9 mouse cellular contexts compared by ENCODE assay signal in the genomic region with DNA sequence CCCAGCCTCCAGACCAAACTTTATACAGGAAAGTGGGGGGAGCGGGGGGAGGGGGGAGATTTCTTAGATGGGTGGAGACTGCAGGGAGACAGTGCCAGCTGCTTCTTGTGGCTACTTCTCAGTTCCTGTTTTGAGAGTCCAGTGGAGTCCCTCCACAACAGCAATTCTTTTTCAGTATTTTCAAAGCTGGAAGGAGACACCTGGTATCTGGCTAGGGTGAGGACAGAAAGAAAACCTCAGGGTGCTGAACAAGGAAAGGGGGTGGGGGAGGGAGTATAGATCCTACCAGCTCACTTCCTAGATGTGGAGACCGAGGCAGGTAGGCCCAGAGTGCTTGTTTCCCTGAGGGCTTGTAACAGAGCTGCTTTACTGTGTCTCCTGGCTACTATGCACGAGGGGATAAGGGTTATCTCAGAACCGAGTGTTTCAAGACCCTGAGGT. TPM values are rescaled to one million over a fixed set of nuclear protein-coding genes. Genes with fewer than 3 reads are reported as not detected.
DNase-seq lines count a peak whose midpoint lies in the region; ATAC-seq and TF ChIP-seq lines count a peak whose summit lies in the region.
"Had no signal": no experiment of that assay in that cellular context is flagged by ENCODE, and none has a peak within 500 bp of the region (broad histone marks: within the 10 kb centered on the region; RNA-seq: fewer than 3 reads in every experiment).

No protein-coding gene starts in this region.

- H3K4me1 ChIP-seq in heart, embryonic 11.5 days (ENCODE audit: control insufficient read depth, insufficient read depth, low read length) = peaks cover 9% of the 10 kb centered on the region
- H3K4me1 ChIP-seq in thymus, adult 2 months (replicated peaks; ENCODE audit: control insufficient read depth, insufficient read depth, low read length) = peaks cover 12% of the 10 kb centered on the region
- peaks cover 16% of the 10 kb centered on the region for H3K4me1 ChIP-seq in limb, embryonic 13.5 days
- H3K4me1 ChIP-seq in stomach, postnatal 0 days (replicated peaks; ENCODE audit: control insufficient read depth, insufficient read depth) = no peaks in the 10 kb centered on the region

- WGBS in heart, embryonic 11.5 days (ENCODE audit: insufficient replicate concordance) = 23% methylated on average over 4 of the region's 4 CpGs
- WGBS in thymus, adult 2 months = 7% methylated on average over 4 of the region's 4 CpGs
- WGBS in limb, embryonic 13.5 days = 34% methylated on average over 4 of the region's 4 CpGs
- WGBS in stomach, postnatal 0 days = 33% methylated on average over 4 of the region's 4 CpGs

- 0 out of 2 replicates have a peak overlapping the region, but pooled peaks have one; percentile 14 for H3K4me2 ChIP-seq in heart, embryonic 11.5 days
- no peak overlapping the region for H3K4me2 ChIP-seq in limb, embryonic 13.5 days (replicated peaks)
- H3K4me2 ChIP-seq in stomach, postnatal 0 days (replicated peaks; ENCODE audit: low read depth) = no peak overlapping the region

- peak overlapping the region; percentile 64 for H3K27ac ChIP-seq in heart, embryonic 11.5 days (ENCODE audit: low read depth, low read length)
- peak overlapping the region; percentile 8; the same call in 1 of the 2 replicates for H3K27ac ChIP-seq in thymus, adult 2 months (ENCODE audit: control insufficient read depth, insufficient read depth, low read length)
- peak overlapping the region; percentile 52; the same call in 1 of the 2 replicates for H3K27ac ChIP-seq in limb, embryonic 13.5 days
- H3K27ac ChIP-seq in stomach, postnatal 0 days (replicated peaks) = 0 out of 2 replicates have a peak overlapping the region, but pooled peaks have one; percentile 49

- no peak for ATAC-seq in heart, embryonic 11.5 days (replicated peaks; ENCODE audit: insufficient number of reproducible peaks, low FRiP score, low TSS enrichment)
- ATAC-seq in limb, embryonic 13.5 days (ENCODE audit: low FRiP score, low read depth) = no peak
- no peak for ATAC-seq in stomach, postnatal 0 days (ENCODE audit: low FRiP score, low TSS enrichment)
- ATAC-seq in frontal cortex, adult (ENCODE audit: low TSS enrichment) = no peak

- peaks cover 8% of the 10 kb centered on the region for H3K36me3 ChIP-seq in heart, embryonic 11.5 days (ENCODE audit: control insufficient read depth, insufficient read depth, low read length)
- H3K36me3 ChIP-seq in thymus, adult 2 months (ENCODE audit: control insufficient read depth, insufficient read depth, low read length) = peaks cover 4% of the 10 kb centered on the region; the same call in 1 of the 2 replicates
- peaks cover 13% of the 10 kb centered on the region for H3K36me3 ChIP-seq in limb, embryonic 13.5 days
- H3K36me3 ChIP-seq in stomach, postnatal 0 days (ENCODE audit: control insufficient read depth, insufficient read depth, low read length) = peaks cover 10% of the 10 kb centered on the region; the same call in 1 of the 2 replicates

- no peaks in the 10 kb centered on the region for H3K9me3 ChIP-seq in heart, embryonic 11.5 days (replicated peaks; ENCODE audit: control insufficient read depth, low read length)
- H3K9me3 ChIP-seq in limb, embryonic 13.5 days = no peaks in the 10 kb centered on the region
- no peaks in the 10 kb centered on the region for H3K9me3 ChIP-seq in stomach, postnatal 0 days (ENCODE audit: control insufficient read depth, low read length)

- TF ChIP-seq EP300 in stomach, postnatal 0 days (optimal IDR thresholded peaks at IDR 0.05) = no peak

- TF ChIP-seq CTCF in thymus, adult 2 months (IDR thresholded peaks at IDR 0.05; ENCODE audit: borderline replicate concordance, control insufficient read depth, extremely low read depth, insufficient read depth, low read length, poor library complexity) = no peak
- no peak for TF ChIP-seq CTCF in stomach, postnatal 0 days (IDR thresholded peaks at IDR 0.05; ENCODE audit: low read depth)

- no peak for DNase-seq in heart, adult 8-10 months (ENCODE audit: low spot score)
- no peak for DNase-seq in thymus, adult 2 months
- no peak for DNase-seq in thymus, postnatal 4 days
- DNase-seq in stomach, postnatal 0 days (ENCODE audit: low spot score) = no peak
- no peak for DNase-seq in right cerebral cortex, postnatal 25 days
- DNase-seq: cerebellum, adult 18-20 months had no signal

- H3K4me3 ChIP-seq in heart, embryonic 11.5 days (ENCODE audit: low read depth, low read length) = no peak overlapping the region
- H3K4me3 ChIP-seq in thymus, adult 2 months (ENCODE audit: control insufficient read depth, insufficient read depth, low read length) = no peak overlapping the region
- no peak overlapping the region for H3K4me3 ChIP-seq in limb, embryonic 13.5 days
- no peak overlapping the region for H3K4me3 ChIP-seq in stomach, postnatal 0 days (ENCODE audit: low read depth, low read length)

- peak overlapping the region; percentile 46; the same call in 1 of the 2 replicates for H3K9ac ChIP-seq in heart, embryonic 11.5 days (ENCODE audit: low read depth, low read length)
- H3K9ac ChIP-seq in limb, embryonic 13.5 days = no peak overlapping the region
- H3K9ac ChIP-seq in stomach, postnatal 0 days (ENCODE audit: low read length) = no peak overlapping the region

- TF ChIP-seq POLR2A in thymus, adult 2 months (IDR thresholded peaks at IDR 0.05; ENCODE audit: control insufficient read depth, extremely low read depth, insufficient read depth, low read length, poor library complexity) = no peak

- H3K27me3 ChIP-seq in heart, embryonic 11.5 days (ENCODE audit: control insufficient read depth, insufficient read depth, low read length) = no peaks in the 10 kb centered on the region
- no peaks in the 10 kb centered on the region for H3K27me3 ChIP-seq in thymus, adult 2 months (ENCODE audit: control insufficient read depth, insufficient read depth, low read length)
- no peaks in the 10 kb centered on the region for H3K27me3 ChIP-seq in limb, embryonic 13.5 days
- no peaks in the 10 kb centered on the region for H3K27me3 ChIP-seq in stomach, postnatal 0 days (ENCODE audit: control insufficient read depth, insufficient read depth, low read length)

RNA-seq across cellular contexts. Expression of a gene that starts 13.6 kb away (rescaled TPM):
- 19.4 and 22.2 TPM in 2 replicates for polyA plus RNA-seq in heart, embryonic 11.5 days (2014; fragmentation: Nextera tagmentation; extraction: Ambion mirVana)
- 10 to 100 TPM in 3 of 4 experiments, 1 to 10 TPM in 1; 9.5 to 13.4 (median 11.7) TPM for total RNA-seq in heart, adult 8-10 months (2022)
- polyA plus RNA-seq in thymus, adult 2 months (2012; rRNA removed) = 67.4 and 71.5 TPM in 2 replicates
- 44.2 and 45.6 TPM in 2 replicates for polyA plus RNA-seq in limb, embryonic 13.5 days (2015; fragmentation: Nextera tagmentation; extraction: Ambion mirVana)
- 19.9 and 20.4 TPM in 2 replicates for polyA plus RNA-seq in stomach, postnatal 0 days (2015; fragmentation: Nextera tagmentation; extraction: Ambion mirVana)

RNA-seq across cellular contexts. Expression of a gene that starts 17.0 kb away (rescaled TPM):
- 13.5 and 15.5 TPM in 2 replicates for polyA plus RNA-seq in heart, embryonic 11.5 days (2014; fragmentation: Nextera tagmentation; extraction: Ambion mirVana)
- total RNA-seq in heart, adult 8-10 months (2022) = 1 to 10 TPM; 7.0 to 9.1 (median 8.0) TPM
- 74.1 and 83.0 TPM in 2 replicates for polyA plus RNA-seq in thymus, adult 2 months (2012; rRNA removed)
- polyA plus RNA-seq in limb, embryonic 13.5 days (2015; fragmentation: Nextera tagmentation; extraction: Ambion mirVana) = 15.3 and 18.2 TPM in 2 replicates
- polyA plus RNA-seq in stomach, postnatal 0 days (2015; fragmentation: Nextera tagmentation; extraction: Ambion mirVana) = 5.2 and 6.7 TPM in 2 replicates

RNA-seq across cellular contexts. Expression of a gene that starts 46.4 kb away (rescaled TPM):
- polyA plus RNA-seq in heart, embryonic 11.5 days (2014; fragmentation: Nextera tagmentation; extraction: Ambion mirVana) = 36.8 and 37.8 TPM in 2 replicates
- total RNA-seq in heart, adult 8-10 months (2022) = 10 to 100 TPM; 14.3 to 19.3 (median 16.6) TPM
- polyA plus RNA-seq in thymus, adult 2 months (2012; rRNA removed) = 12.5 and 19.0 TPM in 2 replicates
- 51.3 and 52.2 TPM in 2 replicates for polyA plus RNA-seq in limb, embryonic 13.5 days (2015; fragmentation: Nextera tagmentation; extraction: Ambion mirVana)
- polyA plus RNA-seq in stomach, postnatal 0 days (2015; fragmentation: Nextera tagmentation; extraction: Ambion mirVana) = 49.3 and 63.7 TPM in 2 replicates

Comparison
In these comparisons a context has a peak if more than half of its experiments do, and no peak if none do; other contexts are left out.
1. H3K27ac ChIP-seq: peak in every context shown above with its lines; median percentile 64 in heart, embryonic 11.5 days; 52 in limb, embryonic 13.5 days; 49 in stomach, postnatal 0 days; 8 in thymus, adult 2 months.